Mouse (Mus musculus) layer of hippocampus, adult 11-12 months (tissue): Measurements from ENCODE around the gene Camk2g.

ENCODE experiments used
- DNase-seq: peaks from one replicate; pipeline ENCODE4 v3.0.0; 2022; ENCODE audit warnings: low spot score

Gene Camk2g

GRCm38 (mm10) chr14:20785231-20785630 lies 8.7 kb downstream of the Camk2g start:
- no peak for DNase-seq

- no peak for DNase-seq
These were observed 9.2 kb downstream of the Camk2g start for GRCm38 (mm10) chr14:20784708-20785107.

GRCm38 (mm10) chr14:20783526-20783925 lies 10.4 kb downstream of the Camk2g start:
- DNase-seq = no peak

- DNase-seq = no peak
These were observed 11.0 kb downstream of the Camk2g start for GRCm38 (mm10) chr14:20782860-20783259.

- no peak for DNase-seq
These were observed 13.7 kb downstream of the Camk2g start for GRCm38 (mm10) chr14:20780217-20780616.

GRCm38 (mm10) chr14:20778496-20778895 lies 15.4 kb downstream of the Camk2g start:
- DNase-seq = peak; percentile 31

GRCm38 (mm10) chr14:20775661-20776060 lies 18.2 kb downstream of the Camk2g start:
- DNase-seq = no peak

GRCm38 (mm10) chr14:20773410-20773809 lies 20.5 kb downstream of the Camk2g start:
- no peak for DNase-seq

GRCm38 (mm10) chr14:20772808-20773207 lies 21.1 kb downstream of the Camk2g start:
- no peak for DNase-seq

- no peak for DNase-seq
These were observed 21.9 kb downstream of the Camk2g start for GRCm38 (mm10) chr14:20771941-20772340.

- peak; percentile 50 for DNase-seq
These were observed 25.3 kb downstream of the Camk2g start for GRCm38 (mm10) chr14:20768581-20768980.

- no peak for DNase-seq
These were observed 26.0 kb downstream of the Camk2g start for GRCm38 (mm10) chr14:20767936-20768335.

GRCm38 (mm10) chr14:20765642-20766258 lies 28.1 kb downstream of the Camk2g start:
- DNase-seq = peak; percentile 93

GRCm38 (mm10) chr14:20764942-20765341 lies 28.9 kb downstream of the Camk2g start:
- no peak for DNase-seq

- DNase-seq = no peak
These were observed 35.0 kb downstream of the Camk2g start for GRCm38 (mm10) chr14:20758768-20759435.

- DNase-seq = peak; percentile 39
These were observed 36.4 kb downstream of the Camk2g start for GRCm38 (mm10) chr14:20757370-20757907.

GRCm38 (mm10) chr14:20753792-20754191 lies 40.1 kb downstream of the Camk2g start:
- DNase-seq = no peak

GRCm38 (mm10) chr14:20750503-20750902 lies 43.4 kb downstream of the Camk2g start:
- no peak for DNase-seq

GRCm38 (mm10) chr14:20749494-20750051 lies 44.3 kb downstream of the Camk2g start:
- DNase-seq = no peak

- DNase-seq = no peak
These were observed 45.5 kb downstream of the Camk2g start for GRCm38 (mm10) chr14:20748388-20748787.

- DNase-seq = no peak
These were observed 47.0 kb downstream of the Camk2g start for GRCm38 (mm10) chr14:20746935-20747334.

GRCm38 (mm10) chr14:20743614-20744013 lies 50.3 kb downstream of the Camk2g start:
- DNase-seq = no peak

- no peak for DNase-seq
These were observed 52.6 kb downstream of the Camk2g start for GRCm38 (mm10) chr14:20741301-20741700.
